Mouse (Mus musculus) forebrain, embryonic 15.5 days (tissue): ENCODE data around the gene Gm156. TPM values are rescaled to one million over a fixed set of nuclear protein-coding genes. Genes with fewer than 3 reads are reported as not detected.

Experiments used
- polyA plus RNA-seq: library from polyadenylated mRNA; unstranded; fragments of >200 nt; fragmentation: Nextera tagmentation; extraction: Ambion mirVana; gene quantifications from 2 replicates; pipeline ENCODE4 v1.2.1, GENCODE M21; 2015

The Gm156 gene
- polyA plus RNA-seq, 1 experiment from 2014 or later: not detected

Other genes starting within 250 kb of the Gm156 start
- gene Klre1, start 206.4 kb downstream of the Gm156 start, polyA plus RNA-seq: not detected in 2 replicates
- gene Klrd1, start 192.5 kb downstream of the Gm156 start, polyA plus RNA-seq: not detected in 2 replicates
- gene Klrk1, start 160.4 kb downstream of the Gm156 start, polyA plus RNA-seq: 0.11 and 0.17 TPM in 2 replicates
- gene Klrc3, start 140.9 kb downstream of the Gm156 start, polyA plus RNA-seq: not detected in 2 replicates
- gene Klrc2, start 123.6 kb downstream of the Gm156 start, polyA plus RNA-seq: not detected in 2 replicates
- gene Klrc1, start 105.3 kb downstream of the Gm156 start, polyA plus RNA-seq: not detected in 2 replicates
- gene Klri1, start 67.1 kb downstream of the Gm156 start, polyA plus RNA-seq: not detected in 2 replicates
- not detected in 2 replicates for gene Klri2, start 43.8 kb downstream of the Gm156 start, polyA plus RNA-seq
- not detected in 2 replicates for gene Gm17631, start 78.4 kb upstream of the Gm156 start, polyA plus RNA-seq
- not detected in 2 replicates for gene Klra17, start 92.4 kb upstream of the Gm156 start, polyA plus RNA-seq
- not detected in 2 replicates for gene Klra5, start 133.4 kb upstream of the Gm156 start, polyA plus RNA-seq
- not detected in 2 replicates for gene Klra6, start 242.7 kb upstream of the Gm156 start, polyA plus RNA-seq